Mouse (Mus musculus) kidney, postnatal 0 days (tissue): Measurements from ENCODE around the gene Ednrb. TPM values are rescaled to one million over a fixed set of nuclear protein-coding genes. Genes with fewer than 3 reads are reported as not detected.

Experiments
- ATAC-seq: fragments of 200-750 bp; cut with Nextera tagmentation; replicated peaks from 2 replicates; pipeline ENCODE4 v1.8.0; 2017; ENCODE audit warnings: low read depth, moderate number of reproducible peaks, moderate TSS enrichment, moderate library complexity; ENCODE audit not compliant: low FRiP score
- DNase-seq: peaks from one replicate; pipeline ENCODE4 v3.0.0-alpha.2; 2016; ENCODE audit warnings: low spot score
- H3K27ac ChIP-seq: fragments of 300-500 bp; sonication (generic); 2 replicates; pipeline ENCODE4 v1.5.1; 2014; ENCODE audit warnings: mild to moderate bottlenecking
- H3K27me3 ChIP-seq: fragments of 300-500 bp; sonication (generic); 2 replicates; pipeline ENCODE4 v1.6.1; 2014; ENCODE audit warnings: low read length, mixed read lengths; ENCODE audit not compliant: insufficient read depth
- H3K36me3 ChIP-seq: fragments of 300-500 bp; sonication (generic); 2 replicates; pipeline ENCODE4 v1.6.1; 2014; ENCODE audit warnings: low read length, mixed read lengths; ENCODE audit not compliant: insufficient read depth
- H3K4me1 ChIP-seq: fragments of 300-500 bp; sonication (generic); replicated peaks from 2 replicates; pipeline ENCODE4 v1.6.1; 2014; ENCODE audit warnings: antibody characterized with exemption, low read length, mixed read lengths; ENCODE audit not compliant: insufficient read depth
- H3K4me2 ChIP-seq: fragments of 300-500 bp; sonication (generic); 2 replicates; pipeline ENCODE4 v1.6.1; 2014; ENCODE audit warnings: mild to moderate bottlenecking, low read length, moderate library complexity, mixed read lengths
- H3K4me3 ChIP-seq: fragments of 300-500 bp; sonication (generic); replicated peaks from 2 replicates; pipeline ENCODE4 v1.5.1; 2014; ENCODE audit warnings: low read depth, low read length
- H3K9ac ChIP-seq: fragments of 300-500 bp; sonication (generic); 2 replicates; pipeline ENCODE4 v1.6.1; 2014; ENCODE audit warnings: low read depth, low read length
- H3K9me3 ChIP-seq: fragments of 300-500 bp; sonication (generic); replicated peaks from 2 replicates; pipeline ENCODE4 v1.6.1; 2016; ENCODE audit warnings: low read length, inconsistent platforms, mixed read lengths
- CTCF ChIP-seq: IDR thresholded peaks from 2 replicates; pipeline ENCODE4 v1.5.1; 2016; ENCODE audit warnings: antibody characterized with exemption, low read depth, mild to moderate bottlenecking, moderate library complexity
- WGBS: fragments of 180-500 bp; shearing (Covaris S2); extraction: QIAGEN DNeasy Blood & Tissue Kit; methylation state at CpG from one replicate; pipeline ENCODE4 v1.1.7; 2014; 5-methylcytosine and 5-hydroxymethylcytosine counted together
- polyA plus RNA-seq: library from polyadenylated mRNA; unstranded; fragments of >200 nt; fragmentation: Nextera tagmentation; extraction: Ambion mirVana; gene quantifications from 2 replicates; pipeline ENCODE4 v1.2.1, GENCODE M21; 2015

Ednrb gene
- polyA plus RNA-seq: 70.3 and 73.0 TPM in 2 replicates

DNA sequence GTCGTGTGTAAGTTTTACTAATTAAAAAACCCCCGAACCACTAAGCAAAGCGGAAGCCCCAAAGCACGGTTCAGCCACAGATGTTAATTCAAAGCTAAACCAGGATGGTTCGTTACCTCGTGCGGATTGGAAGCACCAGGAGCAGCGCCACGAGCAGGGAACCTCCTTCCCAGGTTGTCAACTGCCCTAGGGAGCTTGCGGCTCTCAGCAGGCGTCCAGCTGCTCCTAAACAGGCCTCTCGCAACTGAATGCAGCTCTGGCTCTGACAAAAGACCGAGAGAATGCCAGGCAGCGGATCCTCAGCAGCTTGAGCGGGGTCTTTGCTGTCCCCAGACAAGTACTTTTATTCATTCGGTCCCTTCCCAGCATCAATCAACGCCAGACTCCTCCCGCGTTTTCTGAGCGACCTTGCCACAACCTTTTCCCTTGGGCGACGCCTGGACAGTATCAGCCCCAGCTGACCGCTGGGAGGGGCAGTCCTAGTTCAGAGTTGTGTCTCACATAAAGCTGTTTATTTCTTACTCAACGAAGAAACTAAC, at the start of gene Ednrb:
TSS of gene Ednrb (minus strand) at position 392 of the 539 bp plus-strand sequence.
- Histone ChIP-seq H3K27me3 (no peaks in the 10 kb centered on the region), H3K36me3 (no peaks in the 10 kb centered on the region), H3K4me2 (peak within 1 kb of the TSS; percentile 74), H3K4me1 (peaks cover 4% of the 10 kb centered on the region; the same call in 1 of the 2 replicates), H3K9me3 (no peaks in the 10 kb centered on the region), H3K9ac (peak within 1 kb of the TSS; percentile 43), H3K27ac (peak within 1 kb of the TSS; percentile 58), H3K4me3 (peak within 1 kb of the TSS; percentile 47)
- WGBS: 1% methylated on average over 24 of the region's 24 CpGs
- TF ChIP-seq CTCF: no peak
- ATAC-seq (peak; percentile 75), DNase-seq (peak; percentile 61)

DNA sequence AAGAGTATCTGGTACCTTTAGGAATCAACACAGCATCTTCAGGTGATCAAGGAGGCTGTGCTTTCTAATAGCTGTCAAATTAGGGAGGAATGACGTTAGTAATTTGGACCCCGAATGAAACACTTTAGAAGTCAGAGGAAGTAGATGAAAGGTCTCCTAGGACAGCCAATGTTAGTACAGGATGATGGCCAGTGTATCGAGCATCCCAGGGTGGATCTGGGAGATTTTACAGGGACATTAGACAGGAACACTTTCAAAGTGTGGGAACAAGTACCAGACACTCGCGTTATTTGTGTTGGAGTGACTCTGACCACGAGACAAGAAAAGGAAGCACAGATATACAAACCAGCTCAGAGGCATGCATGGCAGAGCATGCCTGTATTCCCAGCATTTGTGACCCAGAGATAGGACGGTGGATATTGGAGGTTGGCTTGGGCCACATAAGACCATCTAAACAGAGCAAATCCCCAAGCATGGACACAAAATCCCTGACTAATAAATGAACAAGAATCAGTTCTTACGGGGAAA, 48.3 kb upstream of the Ednrb start:
- Histone ChIP-seq H3K36me3 (no peaks in the 10 kb centered on the region), H3K4me1 (no peaks in the 10 kb centered on the region), H3K9ac (no peak overlapping the region), H3K4me3 (no peak overlapping the region), H3K9me3 (no peaks in the 10 kb centered on the region), H3K27ac (no peak overlapping the region), H3K4me2 (no peak overlapping the region), H3K27me3 (no peaks in the 10 kb centered on the region)
- WGBS: 79% methylated on average over 8 of the region's 8 CpGs
- no peak for TF ChIP-seq CTCF
- DNase-seq (no peak), ATAC-seq (no peak)

DNA sequence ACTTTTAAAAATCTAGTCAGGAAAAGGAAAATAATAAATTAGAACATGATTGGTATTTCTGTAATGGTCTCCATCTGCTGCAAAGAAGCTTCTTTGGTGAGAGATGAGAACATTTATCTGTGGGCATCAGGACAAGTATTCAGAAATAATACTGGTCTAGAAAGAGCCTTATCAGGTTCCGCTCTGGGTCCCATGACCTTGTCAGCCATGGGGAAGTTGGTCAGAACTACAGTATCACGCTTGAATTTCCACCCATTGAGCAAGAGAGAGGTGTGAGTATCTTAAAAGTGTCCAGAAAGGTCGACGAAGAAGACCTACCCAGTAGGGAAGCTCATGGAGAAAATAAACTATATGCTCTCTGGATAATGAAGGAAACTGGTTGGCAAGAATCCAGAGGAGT, 46.6 kb upstream of the Ednrb start:
- 73% methylated on average over 4 of the region's 4 CpGs for WGBS
- DNase-seq (no peak), ATAC-seq (no peak)

DNA sequence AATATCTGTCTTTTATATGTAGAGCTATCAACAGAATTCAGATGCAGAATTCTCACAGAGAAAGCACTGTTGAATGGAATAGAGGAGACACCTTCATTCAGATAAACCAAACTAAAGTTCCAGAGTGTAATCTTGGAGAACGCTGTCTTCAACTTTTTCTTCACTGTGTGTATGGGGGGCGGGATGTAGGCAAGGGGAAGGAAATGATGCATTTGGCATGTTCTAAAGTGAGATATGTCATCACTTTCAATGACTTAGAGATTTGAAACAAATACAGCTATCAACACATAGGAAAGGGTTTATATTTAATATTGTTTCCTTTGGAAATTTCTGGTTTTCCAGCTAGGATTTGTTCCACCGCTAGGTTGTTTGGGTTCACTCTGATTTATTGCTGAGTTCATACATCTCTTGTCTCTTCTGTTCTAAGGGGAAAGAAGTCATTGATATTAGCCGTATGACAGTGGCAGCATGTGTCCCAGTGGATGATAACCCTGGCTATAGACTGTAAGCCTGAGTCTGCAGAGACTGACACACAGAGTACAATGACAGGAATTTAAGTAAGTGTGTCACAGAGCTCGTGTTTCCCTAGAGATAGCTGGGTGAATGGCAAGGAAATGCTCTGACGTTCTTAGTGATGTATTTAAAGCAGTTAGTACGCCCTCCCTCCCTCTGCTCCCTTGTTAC, 40.8 kb upstream of the Ednrb start:
- Histone ChIP-seq H3K27me3 (no peaks in the 10 kb centered on the region), H3K27ac (no peak overlapping the region), H3K9ac (no peak overlapping the region), H3K36me3 (no peaks in the 10 kb centered on the region), H3K9me3 (no peaks in the 10 kb centered on the region), H3K4me1 (no peaks in the 10 kb centered on the region), H3K4me3 (no peak overlapping the region), H3K4me2 (no peak overlapping the region)
- DNase-seq (peak; percentile 55), ATAC-seq (no peak)
- 60% methylated on average over 7 of the region's 7 CpGs for WGBS
- TF ChIP-seq CTCF: no peak

More for the DNA sequence above, 46.6 kb upstream of the Ednrb start:
- Histone ChIP-seq H3K4me1 (no peaks in the 10 kb centered on the region), H3K36me3 (no peaks in the 10 kb centered on the region), H3K9me3 (no peaks in the 10 kb centered on the region), H3K9ac (no peak overlapping the region), H3K4me3 (no peak overlapping the region), H3K4me2 (no peak overlapping the region), H3K27me3 (no peaks in the 10 kb centered on the region), H3K27ac (no peak overlapping the region)
- no peak for TF ChIP-seq CTCF

DNA sequence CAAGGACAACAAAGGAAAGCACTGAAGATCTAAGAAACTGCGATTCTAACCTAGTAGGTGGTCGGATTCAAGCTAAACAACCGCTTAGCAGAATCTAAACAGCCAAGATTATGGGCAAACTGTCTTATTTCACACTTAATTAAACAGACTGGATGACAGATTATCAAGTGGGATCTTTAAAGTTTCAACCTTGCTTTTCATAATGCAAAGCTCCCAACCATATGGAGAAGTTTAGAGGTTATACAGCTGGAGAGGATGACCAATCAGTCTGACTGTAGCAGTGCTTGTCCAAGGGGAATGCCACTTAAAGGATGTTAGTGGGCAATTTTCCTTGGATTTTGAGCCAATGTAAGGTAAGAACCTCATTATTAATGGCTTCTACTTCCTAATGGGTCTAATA, 38.7 kb upstream of the Ednrb start:
- Histone ChIP-seq H3K4me2 (no peak overlapping the region), H3K36me3 (no peaks in the 10 kb centered on the region), H3K4me1 (no peaks in the 10 kb centered on the region), H3K9me3 (no peaks in the 10 kb centered on the region), H3K4me3 (no peak overlapping the region), H3K9ac (no peak overlapping the region), H3K27me3 (no peaks in the 10 kb centered on the region), H3K27ac (no peak overlapping the region)
- ATAC-seq (no peak), DNase-seq (no peak)
- WGBS: 86% methylated on average over 3 of the region's 3 CpGs
- TF ChIP-seq CTCF: no peak

DNA sequence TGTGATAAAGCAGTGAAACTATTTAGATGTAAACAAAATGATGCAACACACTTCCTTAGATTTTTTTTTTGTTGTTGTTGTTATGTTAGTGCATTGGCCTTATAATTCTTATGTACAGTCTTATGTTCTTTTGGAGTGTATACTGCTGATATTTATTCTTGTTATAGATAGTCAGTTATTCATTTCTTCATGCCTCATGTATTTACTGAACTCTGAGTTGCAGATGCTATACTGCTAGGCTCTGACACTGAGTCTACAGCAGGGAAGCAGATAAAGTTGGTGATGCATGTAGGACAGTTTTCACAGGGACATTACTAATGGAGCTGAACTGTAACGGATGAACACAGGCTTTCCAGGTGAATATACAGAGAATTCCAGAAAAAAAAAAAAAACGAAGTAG, 32.9 kb upstream of the Ednrb start:
- no peak overlapping the region for H3K9ac ChIP-seq
- 51% methylated on average over 2 of the region's 2 CpGs for WGBS
- H3K9me3 ChIP-seq: no peaks in the 10 kb centered on the region
- ATAC-seq: no peak
- H3K27me3 ChIP-seq: no peaks in the 10 kb centered on the region
- no peak overlapping the region for H3K4me3 ChIP-seq
- no peaks in the 10 kb centered on the region for H3K36me3 ChIP-seq
- no peaks in the 10 kb centered on the region for H3K4me1 ChIP-seq
- H3K27ac ChIP-seq: no peak overlapping the region
- TF ChIP-seq CTCF: no peak
- no peak overlapping the region for H3K4me2 ChIP-seq
- DNase-seq: no peak
